Mouse (Mus musculus): ENCODE measurements around the gene Nptxr. TPM values are rescaled to one million over a fixed set of nuclear protein-coding genes. Genes with fewer than 3 reads are reported as not detected.
"Not testable (repeated sequence)": the region's sequence is repeated elsewhere in the genome, so short reads cannot be mapped to it uniquely, and the experiment has no call there.

Gene Nptxr
- polyA plus RNA-seq, 1 experiment from 2014 or later = 5.4 TPM

GRCm38 (mm10) chr15:79813666-79814258 lies 9.2 kb upstream of the Nptxr start:
- Histone ChIP-seq H3K4me2 (no peak overlapping the region), H3K9me3 (no peaks in the 10 kb centered on the region), H3K9ac (no peak overlapping the region), H3K4me1 (no peaks in the 10 kb centered on the region), H3K4me3 (no peak overlapping the region), H3K36me3 (no peaks in the 10 kb centered on the region), H3K27me3 (peaks cover 16% of the 10 kb centered on the region), H3K27ac (no peak overlapping the region)
- no peak for ATAC-seq (ENCODE audit: insufficient number of reproducible peaks, insufficient read depth, low FRiP score, low TSS enrichment, low read depth)
- WGBS = 42% methylated on average over 8 of the region's 8 CpGs

- not testable (repeated sequence) for ATAC-seq (ENCODE audit: insufficient number of reproducible peaks, insufficient read depth, low FRiP score, low TSS enrichment, low read depth); H3K27ac ChIP-seq; H3K4me2 ChIP-seq; H3K36me3 ChIP-seq; H3K9me3 ChIP-seq; H3K9ac ChIP-seq; H3K4me1 ChIP-seq; H3K4me3 ChIP-seq
- WGBS = 60% methylated on average over 2 of the region's 2 CpGs
- peaks cover 24% of the 10 kb centered on the region for H3K27me3 ChIP-seq
These were observed 8.3 kb upstream of the Nptxr start for GRCm38 (mm10) chr15:79812840-79813239.

DNA sequence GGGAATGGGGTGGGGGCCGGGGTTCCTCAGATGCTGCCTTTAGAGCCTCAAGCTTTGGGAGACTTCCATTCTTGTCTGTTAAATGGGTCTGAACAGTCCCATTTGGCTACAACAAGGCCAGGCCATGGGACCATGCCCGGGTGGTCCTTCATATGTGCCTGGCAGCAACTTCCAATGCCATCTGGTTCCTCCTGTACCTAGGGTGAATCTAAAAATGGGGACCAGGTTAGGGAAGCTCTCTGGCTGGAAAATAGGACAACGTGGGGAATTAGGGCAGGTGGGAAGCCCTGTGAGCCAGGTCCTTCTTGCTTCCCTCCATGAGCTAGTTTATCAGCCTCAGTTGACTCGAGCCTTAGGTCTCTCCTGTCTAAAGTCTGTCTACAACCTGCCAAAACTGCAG lies 6.4 kb upstream of the Nptxr start:
- no peak for ATAC-seq (ENCODE audit: insufficient number of reproducible peaks, insufficient read depth, low FRiP score, low TSS enrichment, low read depth)
- Histone ChIP-seq H3K9ac (no peak overlapping the region), H3K36me3 (no peaks in the 10 kb centered on the region), H3K9me3 (no peaks in the 10 kb centered on the region), H3K27me3 (peaks cover 42% of the 10 kb centered on the region), H3K4me3 (no peak overlapping the region), H3K4me2 (no peak overlapping the region), H3K27ac (no peak overlapping the region), H3K4me1 (no peaks in the 10 kb centered on the region)
- WGBS = 62% methylated on average over 4 of the region's 4 CpGs

GRCm38 (mm10) chr15:79810061-79810460 lies 5.5 kb upstream of the Nptxr start:
- Histone ChIP-seq H3K36me3 (no peaks in the 10 kb centered on the region), H3K4me2 (no peak overlapping the region), H3K4me3 (no peak overlapping the region), H3K9ac (no peak overlapping the region), H3K9me3 (no peaks in the 10 kb centered on the region), H3K4me1 (peaks cover 1% of the 10 kb centered on the region), H3K27me3 (peaks cover 51% of the 10 kb centered on the region), H3K27ac (no peak overlapping the region)
- 61% methylated on average over 3 of the region's 3 CpGs for WGBS
- no peak for ATAC-seq (ENCODE audit: insufficient number of reproducible peaks, insufficient read depth, low FRiP score, low TSS enrichment, low read depth)

DNA sequence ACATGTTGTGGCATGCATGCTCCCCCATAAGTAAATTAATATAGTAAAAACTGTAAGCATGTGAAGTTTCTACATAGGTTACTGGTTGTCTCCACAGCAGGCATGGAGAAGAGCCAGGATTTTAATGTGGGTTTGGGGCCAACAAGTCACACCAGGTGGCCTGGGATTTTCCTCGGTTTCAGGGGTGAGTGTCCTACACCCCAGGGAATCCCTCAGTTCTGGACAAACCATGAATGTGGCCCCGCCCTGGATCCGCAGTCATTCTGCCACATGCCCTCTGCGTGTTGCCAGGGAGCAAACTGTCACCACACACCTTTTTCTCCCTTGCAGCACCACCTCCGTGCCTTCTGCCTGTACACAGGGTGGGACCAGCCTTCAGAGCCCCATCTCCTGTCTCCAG lies 4.1 kb upstream of the Nptxr start:
- no peak overlapping the region for H3K4me3 ChIP-seq
- 54% methylated on average over 5 of the region's 5 CpGs for WGBS
- peaks cover 65% of the 10 kb centered on the region for H3K27me3 ChIP-seq
- H3K4me2 ChIP-seq = no peak overlapping the region
- H3K27ac ChIP-seq = no peak overlapping the region
- no peaks in the 10 kb centered on the region for H3K36me3 ChIP-seq
- peaks cover 10% of the 10 kb centered on the region for H3K4me1 ChIP-seq
- no peak for ATAC-seq (ENCODE audit: insufficient number of reproducible peaks, insufficient read depth, low FRiP score, low TSS enrichment, low read depth)
- H3K9me3 ChIP-seq = no peaks in the 10 kb centered on the region
- H3K9ac ChIP-seq = no peak overlapping the region

GRCm38 (mm10) chr15:79808114-79808513 lies 3.5 kb upstream of the Nptxr start:
- Histone ChIP-seq H3K27me3 (peaks cover 71% of the 10 kb centered on the region), H3K36me3 (no peaks in the 10 kb centered on the region), H3K9ac (no peak overlapping the region), H3K27ac (no peak overlapping the region), H3K4me2 (no peak overlapping the region), H3K9me3 (no peaks in the 10 kb centered on the region), H3K4me1 (peaks cover 15% of the 10 kb centered on the region), H3K4me3 (no peak overlapping the region)
- 26% methylated on average over 5 of the region's 5 CpGs for WGBS
- ATAC-seq (ENCODE audit: insufficient number of reproducible peaks, insufficient read depth, low FRiP score, low TSS enrichment, low read depth) = no peak

- WGBS = 42% methylated on average over 1 of the region's 1 CpGs
- no peaks in the 10 kb centered on the region for H3K36me3 ChIP-seq
- H3K9me3 ChIP-seq = no peaks in the 10 kb centered on the region
- peaks cover 78% of the 10 kb centered on the region for H3K27me3 ChIP-seq
- no peak overlapping the region for H3K4me3 ChIP-seq
- H3K27ac ChIP-seq = no peak overlapping the region
- peaks cover 16% of the 10 kb centered on the region for H3K4me1 ChIP-seq
- H3K9ac ChIP-seq = peak overlapping the region; percentile 27; the same call in 1 of the 2 replicates
- no peak overlapping the region for H3K4me2 ChIP-seq
- no peak for ATAC-seq (ENCODE audit: insufficient number of reproducible peaks, insufficient read depth, low FRiP score, low TSS enrichment, low read depth)
These were observed 2.5 kb upstream of the Nptxr start for GRCm38 (mm10) chr15:79807050-79807449.

DNA sequence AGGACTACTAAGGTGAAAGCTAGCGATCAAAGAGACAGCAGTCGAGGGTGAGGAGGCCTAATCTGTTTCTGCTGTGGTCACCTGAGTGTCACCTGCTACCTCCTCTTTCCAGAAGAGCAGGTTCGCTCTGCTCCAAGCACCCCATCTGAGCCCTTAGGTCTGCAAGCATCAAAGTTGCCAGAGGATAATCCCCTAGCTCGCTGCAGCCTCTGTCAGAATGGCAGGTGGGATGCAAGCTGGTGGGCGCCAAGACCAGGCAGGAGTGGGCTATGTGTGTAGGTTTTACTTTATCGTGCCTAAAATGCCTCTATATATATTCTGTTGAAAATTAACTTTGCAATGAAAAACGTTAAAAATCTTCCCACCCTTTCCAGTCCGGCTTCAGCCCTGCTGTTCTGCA lies 680 bp upstream of the Nptxr start:
- H3K9me3 ChIP-seq = no peaks in the 10 kb centered on the region
- H3K4me1 ChIP-seq = peaks cover 16% of the 10 kb centered on the region
- peaks cover 87% of the 10 kb centered on the region for H3K27me3 ChIP-seq
- H3K27ac ChIP-seq = no peak overlapping the region
- peak overlapping the region; percentile 65; the same call in 1 of the 2 replicates for H3K4me3 ChIP-seq
- WGBS = 15% methylated on average over 8 of the region's 8 CpGs
- H3K4me2 ChIP-seq = peak overlapping the region; percentile 90
- no peaks in the 10 kb centered on the region for H3K36me3 ChIP-seq
- ATAC-seq (ENCODE audit: insufficient number of reproducible peaks, insufficient read depth, low FRiP score, low TSS enrichment, low read depth) = no peak
- H3K9ac ChIP-seq = peak overlapping the region; percentile 76; the same call in 1 of the 2 replicates

- peak; percentile 46; the same call in 1 of the 2 replicates for ATAC-seq (ENCODE audit: insufficient number of reproducible peaks, insufficient read depth, low FRiP score, low TSS enrichment, low read depth)
These were observed 824 bp downstream of the Nptxr start for GRCm38 (mm10) chr15:79803533-79804351.

DNA sequence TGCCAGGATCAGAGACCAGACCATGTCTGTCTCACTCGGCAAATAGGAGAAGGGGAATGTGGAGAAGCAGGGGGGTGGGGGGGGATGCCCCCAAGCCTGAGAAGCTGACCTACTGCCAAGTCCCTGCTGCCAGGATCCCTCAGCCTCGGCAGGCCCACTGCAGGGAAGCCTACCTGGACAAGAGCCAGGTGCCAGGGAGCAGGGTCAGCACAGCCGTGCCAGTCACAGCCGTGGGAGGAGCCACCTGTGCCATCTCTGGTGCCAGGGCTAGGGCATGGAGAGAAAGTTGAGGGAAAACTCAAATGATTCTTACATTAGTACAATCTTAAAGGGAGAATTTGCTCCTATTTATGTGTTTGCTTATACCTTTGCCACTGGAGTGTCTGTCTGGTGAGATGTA lies 2.3 kb downstream of the Nptxr start:
- no peaks in the 10 kb centered on the region for H3K9me3 ChIP-seq
- peaks cover 16% of the 10 kb centered on the region for H3K4me1 ChIP-seq
- 55% methylated on average over 4 of the region's 4 CpGs for WGBS
- H3K9ac ChIP-seq = no peak overlapping the region
- no peak overlapping the region for H3K4me3 ChIP-seq
- peaks cover 72% of the 10 kb centered on the region for H3K27me3 ChIP-seq
- no peak overlapping the region for H3K4me2 ChIP-seq
- H3K27ac ChIP-seq = no peak overlapping the region
- ATAC-seq (ENCODE audit: insufficient number of reproducible peaks, insufficient read depth, low FRiP score, low TSS enrichment, low read depth) = no peak
- H3K36me3 ChIP-seq = no peaks in the 10 kb centered on the region

More at GRCm38 (mm10) chr15:79803533-79804351, 824 bp downstream of the Nptxr start:
- H3K27me3 ChIP-seq = peaks cover 84% of the 10 kb centered on the region
- peak overlapping the region; percentile 76 for H3K9ac ChIP-seq
- no peak overlapping the region for H3K27ac ChIP-seq
- H3K9me3 ChIP-seq = no peaks in the 10 kb centered on the region
- peak overlapping the region; percentile 65 for H3K4me3 ChIP-seq
- H3K4me2 ChIP-seq = peak overlapping the region; percentile 90
- no peaks in the 10 kb centered on the region for H3K36me3 ChIP-seq
- WGBS = 5% methylated on average over 81 of the region's 81 CpGs
- peaks cover 16% of the 10 kb centered on the region for H3K4me1 ChIP-seq

- H3K4me1 ChIP-seq = peaks cover 16% of the 10 kb centered on the region
- 83% methylated on average over 2 of the region's 2 CpGs for WGBS
- H3K9ac ChIP-seq = no peak overlapping the region
- H3K4me3 ChIP-seq = no peak overlapping the region
- H3K27me3 ChIP-seq = peaks cover 65% of the 10 kb centered on the region
- H3K4me2 ChIP-seq = no peak overlapping the region
- no peak for ATAC-seq (ENCODE audit: insufficient number of reproducible peaks, insufficient read depth, low FRiP score, low TSS enrichment, low read depth)
- H3K36me3 ChIP-seq = no peaks in the 10 kb centered on the region
- no peak overlapping the region for H3K27ac ChIP-seq
- no peaks in the 10 kb centered on the region for H3K9me3 ChIP-seq
These were observed 2.9 kb downstream of the Nptxr start for GRCm38 (mm10) chr15:79801646-79802045.

- H3K9ac ChIP-seq = no peak overlapping the region
- H3K27me3 ChIP-seq = peaks cover 55% of the 10 kb centered on the region
- H3K4me3 ChIP-seq = no peak overlapping the region
- peaks cover 16% of the 10 kb centered on the region for H3K4me1 ChIP-seq
- no peaks in the 10 kb centered on the region for H3K9me3 ChIP-seq
- ATAC-seq (ENCODE audit: insufficient number of reproducible peaks, insufficient read depth, low FRiP score, low TSS enrichment, low read depth) = no peak
- H3K27ac ChIP-seq = no peak overlapping the region
- H3K4me2 ChIP-seq = no peak overlapping the region
- 59% methylated on average over 11 of the region's 11 CpGs for WGBS
- no peaks in the 10 kb centered on the region for H3K36me3 ChIP-seq
These were observed 3.9 kb downstream of the Nptxr start for GRCm38 (mm10) chr15:79800701-79801100.

All from embryonic facial prominence, embryonic 13.5 days (tissue).